Mouse (Mus musculus): ENCODE data around the gene Mpg. TPM values are rescaled to one million over a fixed set of nuclear protein-coding genes. Genes with fewer than 3 reads are reported as not detected.

Gene Mpg
- polyA plus RNA-seq, 1 experiment: 10.4 TPM

GRCm38 (mm10) chr11:32187256-32187655 is 39.0 kb upstream of the Mpg start:
- DNase-seq (ENCODE audit: low read depth in 1 of 2, low spot score in 2 of 2): no peak
- no peak overlapping the region for H3K4me3 ChIP-seq (ENCODE audit: extremely low read depth, insufficient read depth, insufficient read length)
- H3K27me3 ChIP-seq (ENCODE audit: control insufficient read depth, insufficient read depth, low read length): no peaks in the 10 kb centered on the region
- no peaks in the 10 kb centered on the region for H3K4me1 ChIP-seq (ENCODE audit: control insufficient read depth, insufficient read depth, insufficient read length)
- no peak overlapping the region for H3K27ac ChIP-seq (ENCODE audit: insufficient read depth, low read length)
- no peaks in the 10 kb centered on the region for H3K36me3 ChIP-seq (ENCODE audit: control insufficient read depth, insufficient read depth, low read length)
- 93% methylated on average over 4 of the region's 4 CpGs for WGBS
- TF ChIP-seq CTCF (IDR thresholded peaks at IDR 0.05; ENCODE audit: extremely low read depth, insufficient read depth, insufficient read length, insufficient replicate concordance) (no peak), POLR2A (IDR thresholded peaks at IDR 0.05; ENCODE audit: low read depth, low read length) (no peak)

- Histone ChIP-seq H3K36me3 (ENCODE audit: control insufficient read depth, insufficient read depth, low read length) (no peaks in the 10 kb centered on the region), H3K27ac (ENCODE audit: insufficient read depth, low read length) (no peak overlapping the region), H3K4me1 (ENCODE audit: control insufficient read depth, insufficient read depth, insufficient read length) (no peaks in the 10 kb centered on the region), H3K27me3 (ENCODE audit: control insufficient read depth, insufficient read depth, low read length) (no peaks in the 10 kb centered on the region), H3K4me3 (ENCODE audit: extremely low read depth, insufficient read depth, insufficient read length) (no peak overlapping the region)
- WGBS: 92% methylated on average over 12 of the region's 12 CpGs
- no peak for DNase-seq (ENCODE audit: low read depth in 1 of 2, low spot score in 2 of 2)
- TF ChIP-seq POLR2A (IDR thresholded peaks at IDR 0.05; ENCODE audit: low read depth, low read length) (no peak), CTCF (IDR thresholded peaks at IDR 0.05; ENCODE audit: extremely low read depth, insufficient read depth, insufficient read length, insufficient replicate concordance) (no peak)
Observed at GRCm38 (mm10) chr11:32188881-32189280, 37.4 kb upstream of the Mpg start.

- no peak overlapping the region for H3K27ac ChIP-seq (ENCODE audit: insufficient read depth, low read length)
- no peaks in the 10 kb centered on the region for H3K4me1 ChIP-seq (ENCODE audit: control insufficient read depth, insufficient read depth, insufficient read length)
- TF ChIP-seq POLR2A (IDR thresholded peaks at IDR 0.05; ENCODE audit: low read depth, low read length): no peak
- TF ChIP-seq CTCF (IDR thresholded peaks at IDR 0.05; ENCODE audit: extremely low read depth, insufficient read depth, insufficient read length, insufficient replicate concordance): no peak
- no peak for DNase-seq (ENCODE audit: low read depth in 1 of 2, low spot score in 2 of 2)
- H3K36me3 ChIP-seq (ENCODE audit: control insufficient read depth, insufficient read depth, low read length): no peaks in the 10 kb centered on the region
- H3K27me3 ChIP-seq (ENCODE audit: control insufficient read depth, insufficient read depth, low read length): no peaks in the 10 kb centered on the region
- no peak overlapping the region for H3K4me3 ChIP-seq (ENCODE audit: extremely low read depth, insufficient read depth, insufficient read length)
- 86% methylated on average over 5 of the region's 5 CpGs for WGBS
Observed at GRCm38 (mm10) chr11:32189434-32189833, 36.9 kb upstream of the Mpg start.

GRCm38 (mm10) chr11:32190119-32190518 is 36.2 kb upstream of the Mpg start:
- Histone ChIP-seq H3K27ac (ENCODE audit: insufficient read depth, low read length) (no peak overlapping the region), H3K36me3 (ENCODE audit: control insufficient read depth, insufficient read depth, low read length) (no peaks in the 10 kb centered on the region), H3K27me3 (ENCODE audit: control insufficient read depth, insufficient read depth, low read length) (no peaks in the 10 kb centered on the region), H3K4me1 (ENCODE audit: control insufficient read depth, insufficient read depth, insufficient read length) (no peaks in the 10 kb centered on the region), H3K4me3 (ENCODE audit: extremely low read depth, insufficient read depth, insufficient read length) (no peak overlapping the region)
- 94% methylated on average over 9 of the region's 9 CpGs for WGBS
- TF ChIP-seq POLR2A (IDR thresholded peaks at IDR 0.05; ENCODE audit: low read depth, low read length): no peak
- no peak for DNase-seq (ENCODE audit: low read depth in 1 of 2, low spot score in 2 of 2)

- Histone ChIP-seq H3K27me3 (ENCODE audit: control insufficient read depth, insufficient read depth, low read length) (no peaks in the 10 kb centered on the region), H3K27ac (ENCODE audit: insufficient read depth, low read length) (no peak overlapping the region)
- DNase-seq (ENCODE audit: low read depth in 1 of 2, low spot score in 2 of 2): no peak
Observed at GRCm38 (mm10) chr11:32190603-32191110, 35.6 kb upstream of the Mpg start.

GRCm38 (mm10) chr11:32193156-32193555 is 33.1 kb upstream of the Mpg start:
- Histone ChIP-seq H3K4me3 (ENCODE audit: extremely low read depth, insufficient read depth, insufficient read length) (no peak overlapping the region), H3K27ac (ENCODE audit: insufficient read depth, low read length) (no peak overlapping the region), H3K27me3 (ENCODE audit: control insufficient read depth, insufficient read depth, low read length) (no peaks in the 10 kb centered on the region), H3K4me1 (ENCODE audit: control insufficient read depth, insufficient read depth, insufficient read length) (peaks cover 10% of the 10 kb centered on the region), H3K36me3 (ENCODE audit: control insufficient read depth, insufficient read depth, low read length) (no peaks in the 10 kb centered on the region)
- 95% methylated on average over 10 of the region's 10 CpGs for WGBS
- TF ChIP-seq CTCF (IDR thresholded peaks at IDR 0.05; ENCODE audit: extremely low read depth, insufficient read depth, insufficient read length, insufficient replicate concordance) (no peak), POLR2A (IDR thresholded peaks at IDR 0.05; ENCODE audit: low read depth, low read length) (no peak)
- DNase-seq (ENCODE audit: low read depth in 1 of 2, low spot score in 2 of 2): no peak

More at GRCm38 (mm10) chr11:32190603-32191110, 35.6 kb upstream of the Mpg start:
- 91% methylated on average over 13 of the region's 13 CpGs for WGBS
- no peak overlapping the region for H3K4me3 ChIP-seq (ENCODE audit: extremely low read depth, insufficient read depth, insufficient read length)
- TF ChIP-seq CTCF (IDR thresholded peaks at IDR 0.05; ENCODE audit: extremely low read depth, insufficient read depth, insufficient read length, insufficient replicate concordance) (no peak), POLR2A (IDR thresholded peaks at IDR 0.05; ENCODE audit: low read depth, low read length) (no peak)
- H3K36me3 ChIP-seq (ENCODE audit: control insufficient read depth, insufficient read depth, low read length): no peaks in the 10 kb centered on the region
- H3K4me1 ChIP-seq (ENCODE audit: control insufficient read depth, insufficient read depth, insufficient read length): no peaks in the 10 kb centered on the region

GRCm38 (mm10) chr11:32194086-32194485 is 32.2 kb upstream of the Mpg start:
- no peak overlapping the region for H3K4me3 ChIP-seq (ENCODE audit: extremely low read depth, insufficient read depth, insufficient read length)
- DNase-seq (ENCODE audit: low read depth in 1 of 2, low spot score in 2 of 2): no peak
- peaks cover 10% of the 10 kb centered on the region for H3K4me1 ChIP-seq (ENCODE audit: control insufficient read depth, insufficient read depth, insufficient read length)
- H3K27ac ChIP-seq (ENCODE audit: insufficient read depth, low read length): no peak overlapping the region
- H3K36me3 ChIP-seq (ENCODE audit: control insufficient read depth, insufficient read depth, low read length): no peaks in the 10 kb centered on the region
- H3K27me3 ChIP-seq (ENCODE audit: control insufficient read depth, insufficient read depth, low read length): no peaks in the 10 kb centered on the region
- WGBS: 85% methylated on average over 10 of the region's 10 CpGs
- no peak for TF ChIP-seq CTCF (IDR thresholded peaks at IDR 0.05; ENCODE audit: extremely low read depth, insufficient read depth, insufficient read length, insufficient replicate concordance)
- no peak for TF ChIP-seq POLR2A (IDR thresholded peaks at IDR 0.05; ENCODE audit: low read depth, low read length)

All from spleen, adult 2 months (tissue).